Mouse (Mus musculus) layer of hippocampus, postnatal 25 days (tissue): ENCODE results near the gene Faim2. TPM values are rescaled to one million over a fixed set of nuclear protein-coding genes. Genes with fewer than 3 reads are reported as not detected.

Experiments
- DNase-seq, 2 experiments: peaks; one replicate each; pipeline ENCODE4 v3.0.0; 2022; ENCODE audit warnings: mixed read lengths in 2 of 2, low spot score in 1 of 2; ENCODE audit errors: extremely low spot score in 1 of 2
- total RNA-seq, 2 experiments: library from RNA; stranded (reverse); gene quantifications; 2 replicates each; pipeline ENCODE4 v1.2.3; 2021

Faim2 gene
- total RNA-seq: 100 to 1,000 TPM; 317 to 343 TPM

GRCm38 (mm10) chr15:99527629-99528353, at the start of gene Faim2:
TSS of gene Faim2 (minus strand) at chr15:99528165.
- peak; percentile 61 to 69 for DNase-seq

GRCm38 (mm10) chr15:99569123-99569522, 41.2 kb upstream of the Faim2 start:
- DNase-seq: no peak

GRCm38 (mm10) chr15:99568682-99569081, 40.7 kb upstream of the Faim2 start:
- DNase-seq: no peak

GRCm38 (mm10) chr15:99567371-99567770, 39.4 kb upstream of the Faim2 start:
- DNase-seq: no peak

- no peak for DNase-seq
Observed at GRCm38 (mm10) chr15:99560246-99560645, 32.3 kb upstream of the Faim2 start.

- no peak for DNase-seq
Observed at GRCm38 (mm10) chr15:99558947-99559346, 31.0 kb upstream of the Faim2 start.

GRCm38 (mm10) chr15:99553767-99554166, 25.8 kb upstream of the Faim2 start:
- no peak for DNase-seq

- no peak for DNase-seq
Observed at GRCm38 (mm10) chr15:99549901-99550300, 21.9 kb upstream of the Faim2 start.

- DNase-seq: no peak
Observed at GRCm38 (mm10) chr15:99547732-99548131, 19.8 kb upstream of the Faim2 start.

- no peak for DNase-seq
Observed at GRCm38 (mm10) chr15:99546596-99546995, 18.6 kb upstream of the Faim2 start.

- DNase-seq: no peak
Observed at GRCm38 (mm10) chr15:99544047-99544446, 16.1 kb upstream of the Faim2 start.

- no peak for DNase-seq
Observed at GRCm38 (mm10) chr15:99539891-99540290, 11.9 kb upstream of the Faim2 start.

GRCm38 (mm10) chr15:99536889-99537862, 9.2 kb upstream of the Faim2 start:
- no peak for DNase-seq

GRCm38 (mm10) chr15:99532023-99532422, 4.1 kb upstream of the Faim2 start:
- DNase-seq: no peak

GRCm38 (mm10) chr15:99531146-99531545, 3.2 kb upstream of the Faim2 start:
- no peak for DNase-seq

- peak in 1 of 2 experiments; percentile 40 for DNase-seq
Observed at GRCm38 (mm10) chr15:99526681-99527080, 1.3 kb downstream of the Faim2 start.

GRCm38 (mm10) chr15:99520306-99520705, 7.7 kb downstream of the Faim2 start:
- DNase-seq: no peak

- DNase-seq: no peak
Observed at GRCm38 (mm10) chr15:99519626-99520025, 8.3 kb downstream of the Faim2 start.

GRCm38 (mm10) chr15:99517715-99518114, 10.2 kb downstream of the Faim2 start:
- no peak for DNase-seq

- DNase-seq: no peak
Observed at GRCm38 (mm10) chr15:99516715-99517114, 11.2 kb downstream of the Faim2 start.

- DNase-seq: no peak
Observed at GRCm38 (mm10) chr15:99511797-99512525, 16.0 kb downstream of the Faim2 start.
